Mouse (Mus musculus) Patski (cell line): ENCODE measurements around the gene Dip2b. TPM values are rescaled to one million over a fixed set of nuclear protein-coding genes. Genes with fewer than 3 reads are reported as not detected.

Experiments used
- ATAC-seq: fragments of 100-300 bp; one replicate; pipeline ENCODE4 v1.8.0; 2021
- CTCF ChIA-PET: fragments of 350-600 bp; sonication (Branson Sonifier 250); formaldehyde crosslinking; loops from one replicate; lab custom pipeline; 2022; ENCODE audit warnings: inconsistent platforms; lab: Charles Lee
- POLR2A ChIA-PET: fragments of 350-600 bp; sonication (Branson Sonifier 250); formaldehyde crosslinking; loops from one replicate; lab custom pipeline; 2022; ENCODE audit warnings: antibody characterized with exemption, inconsistent platforms; lab: Charles Lee
- DNase-seq: peaks from one replicate; pipeline ENCODE4 v3.0.0-alpha.2; 2011; ENCODE audit warnings: low read depth, low spot score
- H3K27me3 ChIP-seq: fragments of 371-371 bp; one replicate; pipeline ENCODE4 v1.5.1; 2021
- CTCF ChIP-seq: fragments of 100-300 bp; IDR thresholded peaks from one replicate; pipeline ENCODE4 v1.5.1; 2021
- in situ Hi-C: fragments of 300-500 bp; cut with MboI; formaldehyde crosslinking; loops from 3 replicates; pipeline ENCODE4 v1.11.1; 2018; ENCODE audit warnings: low pct_unique_long_range_greater_than_20kb, mixed read lengths
- polyA plus RNA-seq: library from polyadenylated mRNA; unstranded; gene quantifications from one replicate; pipeline ENCODE4 v1.2.3, GENCODE M21; 2021

Dip2b gene
- polyA plus RNA-seq, 1 experiment from 2014 or later: 13.8 TPM

DNA sequence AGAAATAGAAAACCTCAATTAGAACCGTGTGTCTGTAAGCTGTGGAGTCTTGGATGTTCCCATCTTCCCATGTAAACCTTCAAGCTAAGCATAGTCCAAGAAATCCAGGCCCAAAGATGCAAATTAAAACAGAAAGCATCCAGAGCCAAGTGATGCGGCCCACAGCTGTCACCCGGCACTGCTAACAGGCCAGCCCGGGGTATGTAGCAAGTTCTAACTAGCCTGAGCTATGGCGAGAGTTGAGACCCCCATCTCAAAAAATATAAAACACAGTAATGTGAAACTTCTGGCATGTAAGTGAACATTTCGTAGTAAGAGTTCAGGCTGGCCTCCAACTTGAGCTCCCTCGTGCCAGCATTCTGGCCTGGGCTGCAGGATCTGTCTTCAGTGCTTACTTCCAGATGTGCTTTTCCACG lies 129.7 kb downstream of the Dip2b start:
- DNase-seq (no peak), ATAC-seq (no peak)
- in situ Hi-C loops: no loop called here
- CTCF ChIA-PET: no interaction called here
- H3K27me3 ChIP-seq: no peaks in the 10 kb centered on the region
- POLR2A ChIA-PET: no interaction called here
- TF ChIP-seq CTCF: no peak

DNA sequence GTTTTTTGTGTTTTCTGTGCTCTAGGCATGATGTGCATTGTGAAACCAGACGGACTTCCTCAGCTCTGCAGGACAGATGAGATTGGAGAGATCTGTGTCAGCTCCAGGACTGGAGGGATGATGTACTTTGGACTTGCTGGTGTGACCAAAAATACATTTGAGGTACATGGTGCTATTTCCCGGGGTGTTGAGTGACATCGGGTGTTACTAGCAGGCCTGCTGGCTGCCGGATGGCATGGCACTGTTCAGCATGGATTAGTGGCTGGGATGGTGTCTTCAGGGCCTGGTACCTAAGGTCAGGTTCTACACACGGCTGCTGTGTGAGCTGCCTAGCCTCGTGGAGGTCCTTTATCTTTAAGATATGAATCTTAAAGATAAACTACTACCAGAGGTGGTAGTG lies 136.7 kb downstream of the Dip2b start:
- TF ChIP-seq CTCF: no peak
- POLR2A ChIA-PET: no interaction called here
- ATAC-seq (no peak), DNase-seq (no peak)
- in situ Hi-C loops: no loop called here
- CTCF ChIA-PET: no interaction called here
- no peaks in the 10 kb centered on the region for H3K27me3 ChIP-seq

DNA sequence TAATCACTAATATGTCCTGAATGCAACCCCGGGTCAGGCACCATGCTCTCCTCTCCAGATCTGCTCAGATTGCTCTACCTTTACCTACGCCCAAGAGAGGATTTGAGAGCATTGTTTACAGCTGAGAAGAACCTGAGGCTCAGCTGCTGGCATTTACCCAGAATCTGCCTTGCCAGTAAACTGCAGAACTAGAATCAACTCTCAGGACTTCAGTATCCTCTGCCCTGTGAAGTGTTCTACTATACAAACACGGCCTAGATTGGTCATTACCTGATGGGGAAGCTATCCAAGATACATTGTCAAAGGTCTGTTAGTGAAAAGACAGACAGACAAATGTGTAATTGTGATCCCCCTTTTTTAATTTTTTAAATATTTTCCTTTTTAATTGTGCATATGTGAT lies 138.7 kb downstream of the Dip2b start:
- in situ Hi-C loops: no loop called here
- H3K27me3 ChIP-seq: no peaks in the 10 kb centered on the region
- ATAC-seq: no peak
- no peak for TF ChIP-seq CTCF
- POLR2A ChIA-PET: no interaction called here
- no peak for DNase-seq
- CTCF ChIA-PET: interaction anchor here (1.4 kb wide), 1 partner anchor 8 kb away, joined by 4 read pairs; no protein-coding TSS in a partner anchor

DNA sequence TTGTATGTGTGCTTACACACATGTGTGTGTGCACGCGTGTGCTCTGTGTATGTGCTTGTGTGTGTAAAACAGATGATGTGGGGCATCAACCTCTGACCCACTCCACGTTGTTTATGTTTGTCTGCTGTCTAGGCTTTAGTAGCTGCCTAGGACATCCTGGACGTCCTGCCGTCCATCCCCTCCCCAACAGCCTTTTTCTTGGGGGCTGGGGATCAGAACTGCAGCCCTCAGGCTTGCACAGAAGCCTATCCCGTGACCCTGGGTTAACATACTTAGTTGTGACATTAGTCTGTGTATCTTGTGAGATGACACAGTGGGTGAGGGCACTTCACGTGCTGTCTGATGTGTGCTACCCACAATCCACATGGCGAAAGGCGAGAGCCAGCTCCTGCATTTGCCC lies 139.1 kb downstream of the Dip2b start:
- H3K27me3 ChIP-seq: no peaks in the 10 kb centered on the region
- in situ Hi-C loops: no loop called here
- no peak for TF ChIP-seq CTCF
- ChIA-PET CTCF (interaction anchor here (1.4 kb wide), 1 partner anchor 8 kb away, joined by 4 read pairs; no protein-coding TSS in a partner anchor), POLR2A (no interaction called here)
- ATAC-seq (no peak), DNase-seq (no peak)

DNA sequence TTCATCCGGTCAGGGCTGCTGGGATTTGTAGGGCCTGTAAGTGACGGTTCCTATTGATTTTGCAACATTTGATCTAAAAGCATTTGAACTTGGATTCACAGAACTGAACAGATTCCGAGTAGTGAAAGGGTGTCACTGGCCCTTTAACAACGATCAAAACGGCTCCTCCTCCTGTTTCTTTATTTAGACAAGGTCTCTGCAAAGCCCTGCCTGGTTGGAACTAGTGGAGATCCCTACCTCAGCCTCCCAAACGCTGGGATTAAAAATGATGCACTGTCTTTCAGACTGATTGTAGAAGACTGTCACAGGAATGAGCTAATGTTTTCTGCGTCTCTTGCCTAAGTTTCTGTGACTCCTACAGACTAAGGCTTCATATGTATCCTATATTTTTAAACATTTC lies 140.0 kb downstream of the Dip2b start:
- ATAC-seq (no peak), DNase-seq (no peak)
- ChIA-PET CTCF (interaction anchor here (1.3 kb wide), 1 partner anchor 98 kb away, joined by 3 read pairs; no protein-coding TSS in a partner anchor), POLR2A (no interaction called here)
- TF ChIP-seq CTCF: no peak
- in situ Hi-C loops: no loop called here
- H3K27me3 ChIP-seq: no peaks in the 10 kb centered on the region

DNA sequence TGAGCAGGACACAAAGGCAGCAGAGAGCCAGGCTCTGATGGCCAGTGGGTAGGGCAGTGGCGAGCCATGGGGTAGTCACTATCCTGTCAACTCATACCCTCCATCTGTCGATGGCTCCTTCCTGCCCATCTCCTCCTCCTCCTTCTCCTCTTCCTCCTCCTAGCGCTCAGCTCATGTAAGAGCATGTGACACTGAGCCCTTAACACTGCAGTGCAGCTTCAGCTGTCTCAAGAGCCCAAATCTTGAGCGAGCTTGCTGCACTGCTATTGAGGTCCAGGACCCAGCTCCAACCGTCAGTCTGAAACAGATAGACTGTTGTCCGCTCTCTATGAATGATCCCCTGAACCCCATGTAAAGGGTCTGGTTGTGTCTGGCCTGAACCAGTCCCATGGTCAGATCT lies 141.2 kb downstream of the Dip2b start:
- no peak for TF ChIP-seq CTCF
- DNase-seq (no peak), ATAC-seq (no peak)
- in situ Hi-C loops: no loop called here
- POLR2A ChIA-PET: no interaction called here
- no peaks in the 10 kb centered on the region for H3K27me3 ChIP-seq
- CTCF ChIA-PET: interaction anchor here (1.4 kb wide), 1 partner anchor 49 kb away, joined by 3 read pairs; no protein-coding TSS in a partner anchor

DNA sequence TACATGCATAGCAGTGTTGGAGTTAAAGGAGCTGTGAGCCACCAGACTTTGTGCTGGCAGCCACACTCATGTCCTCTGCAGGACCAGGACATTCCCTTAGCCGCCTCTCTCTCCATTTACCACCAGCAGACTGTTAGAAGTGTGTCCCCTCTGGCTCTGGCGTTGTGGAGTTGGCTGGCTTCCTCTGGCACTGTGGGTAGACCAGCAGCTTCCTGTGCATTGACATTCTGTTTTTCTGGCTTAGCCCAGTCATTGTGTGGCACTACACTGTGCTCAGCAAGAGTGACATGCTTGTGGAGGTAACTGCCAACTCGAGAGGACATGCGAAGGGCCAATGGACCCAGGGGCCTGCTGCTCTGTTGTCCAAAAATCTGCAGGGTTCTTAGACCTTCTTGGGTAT lies 141.8 kb downstream of the Dip2b start:
- no peak for DNase-seq
- ATAC-seq: no peak
- POLR2A ChIA-PET: no interaction called here

DNA sequence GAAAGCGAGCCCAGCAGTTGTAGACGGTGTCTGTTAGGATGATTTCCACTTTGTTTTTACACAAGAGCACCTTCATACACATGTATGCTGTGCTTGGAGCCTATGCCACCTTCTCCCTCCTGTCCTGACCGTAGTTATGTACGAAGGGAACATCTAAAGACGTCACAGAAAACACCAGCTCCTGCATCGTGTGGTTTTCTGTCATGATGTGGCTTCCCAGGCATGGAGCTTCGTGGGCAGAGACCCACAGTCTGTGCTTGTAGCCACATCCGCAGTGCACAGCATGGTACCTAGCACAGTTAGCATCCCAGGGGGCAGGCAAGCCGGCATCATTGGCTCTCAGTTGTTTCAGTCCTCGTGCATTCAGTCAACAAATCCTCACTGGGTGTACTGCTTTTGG lies 143.4 kb downstream of the Dip2b start:
- DNase-seq (no peak), ATAC-seq (no peak)
- in situ Hi-C loops: no loop called here
- POLR2A ChIA-PET: no interaction called here
- TF ChIP-seq CTCF: no peak
- CTCF ChIA-PET: no interaction called here
- H3K27me3 ChIP-seq: no peaks in the 10 kb centered on the region

More for the DNA sequence above, 141.8 kb downstream of the Dip2b start:
- CTCF ChIA-PET: interaction anchor here (1.4 kb wide), 1 partner anchor 49 kb away, joined by 3 read pairs; no protein-coding TSS in a partner anchor
- in situ Hi-C loops: no loop called here
- no peak for TF ChIP-seq CTCF
- H3K27me3 ChIP-seq: no peaks in the 10 kb centered on the region

DNA sequence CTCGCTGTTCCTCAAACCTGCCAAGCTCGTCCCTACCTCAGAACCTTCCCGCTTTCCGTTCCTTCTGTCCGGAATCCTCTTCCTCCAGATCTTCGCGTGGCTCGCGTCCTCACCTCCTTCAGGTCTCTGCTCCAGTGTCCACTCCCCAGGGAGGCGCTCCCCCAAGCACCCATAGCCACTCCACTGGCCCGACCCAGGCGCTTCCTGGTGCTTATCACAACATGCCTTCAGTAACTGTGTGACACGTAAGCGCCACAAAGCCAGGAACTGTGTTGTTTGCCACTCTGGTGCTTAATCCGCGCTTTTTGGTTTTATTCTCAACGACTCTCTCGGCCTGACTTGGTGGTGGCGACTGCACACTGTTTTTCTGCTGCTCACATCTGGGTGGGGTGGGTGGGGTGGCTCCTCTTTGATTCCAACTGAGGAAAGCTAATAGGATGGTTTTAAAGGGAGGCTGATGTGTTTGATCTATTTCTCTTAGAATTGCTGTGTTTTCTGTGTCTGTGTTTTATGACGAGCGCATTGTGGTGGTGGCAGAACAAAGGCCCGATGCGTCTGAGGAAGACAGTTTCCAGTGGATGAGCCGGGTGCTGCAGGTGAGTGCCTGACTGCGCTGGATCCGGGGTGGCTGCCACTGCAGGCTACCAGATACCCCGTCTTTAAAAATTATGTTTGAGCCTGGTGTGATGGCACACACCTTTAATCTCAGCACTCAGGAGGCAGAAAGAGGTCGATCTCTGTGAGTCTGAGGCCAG lies 144.2 kb downstream of the Dip2b start:
- POLR2A ChIA-PET: no interaction called here
- no peaks in the 10 kb centered on the region for H3K27me3 ChIP-seq
- in situ Hi-C loops: no loop called here
- no peak for TF ChIP-seq CTCF
- no peak for ATAC-seq
- no peak for DNase-seq
- CTCF ChIA-PET: no interaction called here

DNA sequence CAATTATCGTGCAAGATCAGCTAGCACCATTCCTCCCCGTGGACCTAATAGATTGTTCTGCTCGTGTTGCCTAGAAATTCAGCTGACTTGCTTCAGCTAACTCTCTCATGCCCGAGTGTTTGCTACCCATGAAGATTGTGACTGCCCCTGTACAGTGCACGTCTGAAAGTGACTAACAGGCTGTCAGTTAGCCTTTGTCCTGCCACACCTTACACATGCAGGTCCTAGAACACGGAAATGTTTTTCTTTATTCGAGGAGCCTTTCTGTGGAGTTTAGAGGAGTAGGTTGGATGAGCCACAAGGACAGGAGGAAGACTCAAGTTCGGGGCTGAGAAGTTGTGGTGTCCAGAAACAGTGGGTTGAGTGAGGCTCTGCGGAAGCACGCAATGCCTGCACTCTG lies 145.0 kb downstream of the Dip2b start:
- ATAC-seq (no peak), DNase-seq (no peak)
- H3K27me3 ChIP-seq: no peaks in the 10 kb centered on the region
- POLR2A ChIA-PET: no interaction called here
- CTCF ChIA-PET: no interaction called here
- TF ChIP-seq CTCF: no peak
- in situ Hi-C loops: no loop called here

DNA sequence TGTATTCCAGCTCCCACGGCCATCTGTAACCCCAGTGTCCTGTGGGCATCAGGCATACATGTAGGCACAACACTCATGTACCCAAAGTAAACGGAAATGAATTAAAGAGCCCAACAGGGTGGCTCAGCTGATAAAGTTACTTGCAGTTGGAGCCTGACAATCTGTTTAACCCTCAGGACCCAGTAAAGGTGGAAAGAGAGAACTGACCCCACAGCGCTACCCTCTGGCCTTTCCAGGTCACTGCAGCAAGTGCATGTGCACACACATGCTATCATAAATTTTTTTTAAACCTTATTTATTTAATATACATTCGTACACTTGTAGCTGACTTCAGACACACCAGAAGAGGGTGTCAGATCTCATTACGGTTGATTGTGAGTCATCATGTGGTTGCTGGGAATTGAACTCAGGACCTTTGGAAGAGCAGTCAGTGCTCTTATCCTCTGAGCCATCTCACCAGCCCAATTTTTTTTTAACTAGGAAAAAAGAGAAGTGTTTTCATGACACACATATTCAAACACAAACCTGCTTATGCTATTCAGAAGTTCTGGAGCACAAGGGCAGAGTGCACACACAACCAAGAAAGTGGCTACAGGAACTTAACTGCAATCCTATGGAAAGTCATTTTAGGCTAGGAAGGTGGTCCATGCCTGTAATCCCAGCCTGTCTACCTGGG lies 146.5 kb downstream of the Dip2b start:
- no peaks in the 10 kb centered on the region for H3K27me3 ChIP-seq
- no peak for TF ChIP-seq CTCF
- DNase-seq: no peak
- ChIA-PET CTCF (interaction anchor here (1.2 to 1.4 kb wide), 3 partner anchors 8 to 37 kb away, joined by 3 to 4 read pairs (median 3); no protein-coding TSS in a partner anchor), POLR2A (interaction anchor here (0.6 kb wide), 1 partner anchor 415 kb away, joined by 5 read pairs; the partner anchor contains the start of gene Pou6f1)
- no peak for ATAC-seq
- in situ Hi-C loops: no loop called here
